Mouse (Mus musculus) neutrophil, adult 83 days (primary cell): ENCODE data around the gene Zfp105. TPM values are rescaled to one million over a fixed set of nuclear protein-coding genes. Genes with fewer than 3 reads are reported as not detected.

ENCODE experiments used
- total RNA-seq, 2 experiments: library from RNA; stranded (reverse); gene quantifications; one replicate each; pipeline ENCODE4 v1.2.4; 2023

The Zfp105 gene
- under 1 TPM; 0.66 to 0.79 TPM for total RNA-seq

DNA sequence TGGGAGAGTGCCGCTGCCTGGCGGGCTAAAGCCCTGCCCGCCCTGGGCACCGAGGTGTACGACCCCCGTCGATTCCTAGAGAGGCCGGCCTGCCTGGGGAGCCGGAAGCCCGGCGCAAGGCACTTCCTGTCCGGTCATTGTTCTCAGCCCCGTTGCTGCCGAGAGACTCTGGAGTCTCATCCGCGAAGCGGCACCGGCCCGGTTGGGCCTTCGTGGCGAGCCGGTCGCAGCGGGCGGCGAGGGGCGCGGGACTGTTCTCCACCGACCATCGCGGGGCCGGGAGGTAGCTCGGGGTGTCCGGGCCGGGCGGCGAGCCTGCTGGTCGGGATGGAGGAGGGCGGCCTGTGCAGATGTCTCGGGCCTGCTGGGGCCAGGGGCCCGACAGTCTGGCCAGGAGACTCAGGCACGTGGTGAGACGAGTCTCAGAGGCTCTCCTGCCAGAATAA is at the start of gene Zfp105:
Gene Zfp105, plus strand, starts transcription at position 137 of the 446 bp plus-strand sequence.

DNA sequence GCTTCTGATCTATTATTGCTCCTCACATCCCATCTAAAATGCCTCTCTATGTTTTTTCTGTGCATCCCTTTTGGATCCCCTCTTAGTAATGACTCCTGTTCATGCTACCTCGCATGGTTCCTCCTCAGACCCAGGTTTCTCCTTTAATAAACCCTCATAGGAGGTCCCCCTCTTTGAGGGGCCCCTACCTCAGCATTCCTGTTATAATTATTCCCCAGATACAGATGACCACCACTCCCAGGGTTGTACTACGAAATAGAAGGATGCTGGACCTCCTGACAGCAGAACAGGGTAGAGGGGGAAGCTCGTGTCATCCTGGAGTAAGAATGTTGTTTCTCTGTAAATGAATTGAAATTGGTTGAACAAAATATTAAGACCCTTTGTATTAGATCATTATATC is 37.5 kb upstream of the Zfp105 start, which contains the start of gene Zkscan7:
Gene Zkscan7, plus strand, starts transcription at position 301 of the 400 bp plus-strand sequence.

DNA sequence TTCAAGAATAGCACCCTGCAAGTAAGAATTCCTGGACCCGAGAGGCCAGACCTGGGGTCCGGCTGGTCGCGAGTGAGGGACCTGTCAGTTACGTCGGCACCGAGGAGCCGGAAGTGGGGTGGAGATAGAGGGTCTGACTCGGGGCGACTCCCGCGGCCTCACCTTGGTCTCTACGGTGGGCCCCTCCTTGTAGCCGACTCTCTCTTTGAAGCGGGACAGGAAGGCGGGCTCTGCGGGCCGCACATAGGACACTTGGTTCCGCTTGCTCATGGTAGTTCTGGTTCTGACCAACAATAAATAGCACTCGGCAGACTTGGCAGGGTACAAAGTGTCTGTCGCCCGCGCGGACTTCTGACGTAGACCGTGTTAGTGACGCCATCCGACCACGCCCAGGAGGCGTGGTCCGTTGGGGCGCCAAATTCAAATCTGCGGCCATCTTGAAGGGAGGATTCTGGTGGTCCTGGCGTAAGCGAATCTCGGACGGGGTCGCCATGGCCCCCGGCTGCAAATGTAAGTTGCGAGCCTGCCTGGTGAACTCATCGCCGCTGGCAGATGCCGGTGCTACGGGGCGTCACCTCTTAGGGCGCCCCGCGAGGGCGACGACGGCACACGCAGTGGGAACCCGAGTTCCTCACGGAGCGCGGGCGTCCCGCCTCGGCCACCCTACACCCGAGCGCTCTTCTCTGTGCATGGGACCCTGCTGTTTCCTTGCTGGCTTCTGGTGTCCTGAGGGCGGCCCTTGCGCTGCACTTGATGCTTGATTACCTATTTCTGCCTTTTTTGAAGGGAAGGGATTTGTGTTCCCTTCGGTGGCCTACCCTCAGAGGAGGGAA is 28.0 kb downstream of the Zfp105 start, which contains the start of the genes 1110059G10Rik and Kif15:
Gene 1110059G10Rik, minus strand, starts transcription at position 358 of the 833 bp plus-strand sequence.
Gene Kif15, plus strand, starts transcription at position 404 of the 833 bp plus-strand sequence.

Other genes with a start within 250 kb of the Zfp105 start
- gene Topaz1, start 175.7 kb upstream of the Zfp105 start, total RNA-seq, result not detected
- gene Tcaim, start 117.5 kb upstream of the Zfp105 start, total RNA-seq, result 1 to 10 TPM; 5.2 to 6.7 TPM
- gene Gm35549, start 79.0 kb upstream of the Zfp105 start, total RNA-seq, result not detected
- 10 to 100 TPM; 85.8 to 89.4 TPM for gene Zfp445, start 57.1 kb upstream of the Zfp105 start, total RNA-seq
- under 1 TPM; 0.53 to 0.77 TPM for gene Zkscan7, start 37.4 kb upstream of the Zfp105 start, total RNA-seq
- gene 1110059G10Rik, start 27.9 kb downstream of the Zfp105 start, total RNA-seq, result 10 to 100 TPM; 21.9 to 24.3 TPM
- gene Kif15, start 28.0 kb downstream of the Zfp105 start, total RNA-seq, result 10 to 100 TPM; 80.6 to 82.8 TPM
- gene Tmem42, start 98.3 kb downstream of the Zfp105 start, total RNA-seq, result 1 to 10 TPM; 3.2 to 4.1 TPM
- gene Tgm4, start 111.7 kb downstream of the Zfp105 start, total RNA-seq, result not detected
- 100 to 1,000 TPM; 102 to 105 TPM for gene Zdhhc3, start 190.1 kb downstream of the Zfp105 start, total RNA-seq
- 10 to 100 TPM; 30.7 to 32.1 TPM for gene Exosc7, start 190.1 kb downstream of the Zfp105 start, total RNA-seq
- gene Clec3b, start 227.9 kb downstream of the Zfp105 start, total RNA-seq, result not detected